Mouse (Mus musculus) G1E (cell line): Measurements from ENCODE around the gene Gm14632.
"Not testable (repeated sequence)": the region's sequence is repeated elsewhere in the genome, so short reads cannot be mapped to it uniquely, and the experiment has no call there.

ENCODE experiments used
- CTCF ChIP-seq: IDR thresholded peaks from 2 replicates; pipeline ENCODE4 v1.5.1; 2012; ENCODE audit warnings: low read depth, low read length, inconsistent platforms, mixed read lengths
- GATA1 ChIP-seq: IDR thresholded peaks from 2 replicates; pipeline ENCODE4 v1.6.1; 2012; ENCODE audit warnings: borderline replicate concordance, low read length, inconsistent platforms, mixed read lengths

DNA sequence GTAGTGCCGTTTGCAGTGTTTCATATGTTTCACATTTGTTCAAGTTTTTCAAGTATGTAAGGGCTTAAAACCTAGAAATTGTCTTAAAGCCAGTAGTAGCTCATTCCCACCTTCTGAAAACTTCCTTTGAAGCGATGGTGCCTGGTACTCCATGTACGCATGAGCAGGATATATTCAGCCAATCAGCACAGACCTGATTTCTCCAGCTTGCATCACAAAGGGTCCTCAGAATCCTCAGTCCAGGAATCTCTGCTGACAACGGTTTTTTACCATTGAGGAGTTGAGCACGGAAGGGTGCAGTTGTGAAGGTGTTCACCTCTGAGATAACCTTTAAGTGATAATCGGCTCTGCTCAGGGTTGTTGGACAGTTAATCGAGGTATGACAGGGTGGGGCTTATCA is at the start of gene Gm14632:
- not testable (repeated sequence) for TF ChIP-seq CTCF, GATA1
